Mouse (Mus musculus): ENCODE data around the gene Olfr418.

DNA sequence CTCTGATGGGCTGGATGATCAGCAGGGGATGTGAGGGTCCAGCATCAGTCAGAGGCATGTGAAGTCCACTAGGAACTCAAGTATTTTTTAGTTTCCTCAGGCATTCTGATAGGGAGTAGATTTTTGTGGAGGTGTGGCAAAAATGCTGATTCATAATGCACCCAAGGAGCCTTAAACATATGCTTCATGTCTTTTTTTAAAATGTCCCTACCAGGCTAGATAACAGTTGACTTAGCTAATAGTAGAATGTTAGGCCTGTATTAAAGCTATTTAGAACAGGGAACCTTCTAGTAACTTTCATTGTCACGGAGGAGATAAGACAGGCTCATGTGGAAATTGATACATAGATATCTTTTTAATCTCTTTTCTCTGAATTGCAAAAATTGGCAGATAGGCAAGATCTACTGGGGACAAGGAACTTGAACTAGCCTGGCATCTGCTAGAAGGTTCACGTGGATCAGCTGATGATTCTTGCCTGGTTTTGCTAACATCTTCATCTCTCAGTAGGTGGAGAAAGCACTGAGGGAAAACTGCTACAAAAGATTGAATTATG, 52.2 kb downstream of the Olfr418 start:
- TF ChIP-seq CTCF (IDR thresholded peaks at IDR 0.05; ENCODE audit: borderline replicate concordance, insufficient read depth, low read depth, low read length) (no peak), POLR2A (IDR thresholded peaks at IDR 0.05; ENCODE audit: borderline replicate concordance, insufficient read depth, low read length) (no peak)
